Mouse (Mus musculus) hindbrain, postnatal 0 days (tissue): ENCODE results near the gene Gm49322. TPM values are rescaled to one million over a fixed set of nuclear protein-coding genes. Genes with fewer than 3 reads are reported as not detected.

ENCODE experiments used
- ATAC-seq: fragments of 200-750 bp; cut with Nextera tagmentation; 2 replicates; pipeline ENCODE4 v1.8.0; 2017; ENCODE audit warnings: mild to moderate bottlenecking, moderate TSS enrichment, moderate library complexity
- DNase-seq: peaks from one replicate; pipeline ENCODE4 v3.0.0-alpha.2; 2015; ENCODE audit warnings: low spot score
- H3K27ac ChIP-seq: fragments of 300-500 bp; sonication (generic); 2 replicates; pipeline ENCODE4 v1.5.1; 2014; ENCODE audit warnings: mild to moderate bottlenecking
- H3K27me3 ChIP-seq: fragments of 300-500 bp; sonication (generic); 2 replicates; pipeline ENCODE4 v1.6.1; 2014; ENCODE audit warnings: low read length, mixed read lengths; ENCODE audit not compliant: insufficient read depth
- H3K36me3 ChIP-seq: fragments of 300-500 bp; sonication (generic); 2 replicates; pipeline ENCODE4 v1.6.1; 2014; ENCODE audit warnings: low read length, mixed read lengths; ENCODE audit not compliant: insufficient read depth
- H3K4me1 ChIP-seq: fragments of 300-500 bp; sonication (generic); 2 replicates; pipeline ENCODE4 v1.6.1; 2014; ENCODE audit warnings: antibody characterized with exemption, low read length, mixed read lengths; ENCODE audit not compliant: insufficient read depth
- H3K4me2 ChIP-seq: fragments of 300-500 bp; sonication (generic); 2 replicates; pipeline ENCODE4 v1.6.1; 2014; ENCODE audit warnings: low read depth, mild to moderate bottlenecking, low read length, moderate library complexity, mixed read lengths
- H3K4me3 ChIP-seq: fragments of 300-500 bp; sonication (generic); 2 replicates; pipeline ENCODE4 v1.5.1; 2014; ENCODE audit warnings: low read length
- H3K9ac ChIP-seq: fragments of 300-500 bp; sonication (generic); replicated peaks from 2 replicates; pipeline ENCODE4 v1.6.1; 2014; ENCODE audit warnings: mild to moderate bottlenecking, low read length, moderate library complexity, mixed read lengths
- H3K9me3 ChIP-seq: fragments of 300-500 bp; sonication (generic); 2 replicates; pipeline ENCODE4 v1.6.1; 2016; ENCODE audit warnings: low read length, mixed read lengths
- CTCF ChIP-seq: IDR thresholded peaks from 2 replicates; pipeline ENCODE4 v1.5.1; 2016; ENCODE audit warnings: antibody characterized with exemption, control low read depth, low read depth
- WGBS: fragments of 180-500 bp; shearing (Covaris S2); extraction: QIAGEN DNeasy Blood & Tissue Kit; methylation state at CpG from one replicate; pipeline ENCODE4 v1.1.7; 2014; 5-methylcytosine and 5-hydroxymethylcytosine counted together
- polyA plus RNA-seq: library from polyadenylated mRNA; unstranded; fragments of >200 nt; fragmentation: Nextera tagmentation; extraction: Ambion mirVana; gene quantifications from 2 replicates; pipeline ENCODE4 v1.2.1, GENCODE M21; 2015
- total RNA-seq: library from RNA; depleted of rRNA; stranded (reverse); fragments of >200 nt; gene quantifications from 2 replicates; pipeline ENCODE4 v1.2.3, GENCODE M21; 2014

The Gm49322 gene
- total and polyA plus RNA-seq, 2 experiments from 2014 or later = 1.1 to 2.2 TPM

DNA sequence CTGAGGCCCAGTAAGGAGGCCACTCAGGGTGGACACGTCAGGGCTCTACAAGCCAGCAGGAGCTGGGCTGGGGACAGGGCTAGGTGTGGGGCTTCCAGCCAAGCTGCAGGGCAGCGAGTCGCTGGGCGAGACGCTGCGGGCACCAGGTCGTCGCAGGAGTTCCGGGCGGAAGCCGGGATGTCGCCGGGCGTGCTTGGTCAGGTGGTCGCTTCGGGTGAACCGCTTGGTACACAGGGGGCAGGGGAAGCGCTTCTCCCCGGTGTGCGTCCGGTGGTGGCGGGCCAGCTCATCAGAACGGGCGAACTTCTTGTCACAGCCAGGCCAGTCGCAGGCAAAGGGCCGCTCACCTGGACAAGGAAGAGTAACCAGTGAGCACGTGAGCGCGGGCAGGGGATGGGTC, 36.9 kb upstream of the Gm49322 start:
- Histone ChIP-seq H3K27me3 (no peaks in the 10 kb centered on the region), H3K9ac (no peak overlapping the region), H3K27ac (no peak overlapping the region), H3K4me3 (no peak overlapping the region), H3K36me3 (peaks cover 6% of the 10 kb centered on the region; the same call in 1 of the 2 replicates), H3K4me1 (peaks cover 18% of the 10 kb centered on the region), H3K9me3 (no peaks in the 10 kb centered on the region), H3K4me2 (no peak overlapping the region)
- DNase-seq (no peak), ATAC-seq (no peak)
- TF ChIP-seq CTCF = no peak
- 95% methylated on average over 29 of the region's 29 CpGs for WGBS

DNA sequence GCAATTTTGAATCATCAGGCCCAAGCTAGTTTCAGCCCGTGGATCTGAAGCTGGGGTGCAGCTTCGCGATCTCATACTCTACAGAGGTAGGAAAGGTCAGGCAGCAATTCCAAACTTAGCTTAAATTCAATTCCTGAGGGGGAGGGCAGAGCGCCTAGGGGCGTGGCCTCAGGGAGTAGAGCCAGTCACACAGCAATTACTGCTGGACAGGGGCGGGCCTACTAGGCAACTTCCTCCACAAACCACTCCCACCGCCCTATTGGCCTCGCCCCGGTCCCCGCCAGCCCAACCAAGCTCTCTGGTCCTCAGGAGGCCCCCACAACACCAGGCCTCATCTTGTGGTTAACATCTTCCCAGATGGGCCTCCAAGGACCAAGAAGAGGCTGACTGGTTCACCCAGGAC, 36.2 kb upstream of the Gm49322 start:
- Histone ChIP-seq H3K4me2 (no peak overlapping the region), H3K27me3 (no peaks in the 10 kb centered on the region), H3K27ac (no peak overlapping the region), H3K36me3 (peaks cover 6% of the 10 kb centered on the region; the same call in 1 of the 2 replicates), H3K4me1 (peaks cover 24% of the 10 kb centered on the region), H3K9ac (no peak overlapping the region), H3K9me3 (no peaks in the 10 kb centered on the region), H3K4me3 (no peak overlapping the region)
- DNase-seq (peak; percentile 18), ATAC-seq (no peak)
- TF ChIP-seq CTCF = no peak
- WGBS = 49% methylated on average over 10 of the region's 10 CpGs

DNA sequence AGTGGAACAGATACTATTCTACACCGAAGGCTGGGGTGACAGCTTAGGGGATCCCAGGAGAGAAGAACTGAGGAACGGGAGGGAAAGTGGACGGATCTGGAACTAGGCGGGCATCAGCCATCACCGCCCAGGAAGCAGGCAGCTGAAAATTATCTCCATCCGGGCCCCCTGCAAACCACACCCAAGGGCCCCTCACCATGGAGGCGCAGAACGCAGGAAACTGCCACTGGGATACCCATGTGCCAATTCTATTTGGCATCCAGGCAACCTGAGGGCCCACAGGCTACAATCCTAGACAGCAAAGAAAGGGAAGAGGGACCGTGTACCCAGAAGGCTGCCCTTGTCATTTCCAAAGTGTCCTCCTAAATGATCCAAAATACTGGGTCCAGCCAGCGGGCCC, 35.4 kb upstream of the Gm49322 start:
- ATAC-seq = no peak
- Histone ChIP-seq H3K9ac (peak overlapping the region; percentile 35; the same call in 1 of the 2 replicates), H3K36me3 (peaks cover 6% of the 10 kb centered on the region; the same call in 1 of the 2 replicates), H3K9me3 (no peaks in the 10 kb centered on the region), H3K4me3 (no peak overlapping the region), H3K27me3 (no peaks in the 10 kb centered on the region), H3K4me2 (peak overlapping the region; percentile 47; the same call in 1 of the 2 replicates), H3K27ac (peak overlapping the region; percentile 62), H3K4me1 (peaks cover 27% of the 10 kb centered on the region)
- no peak for DNase-seq
- no peak for TF ChIP-seq CTCF
- 82% methylated on average over 10 of the region's 10 CpGs for WGBS

DNA sequence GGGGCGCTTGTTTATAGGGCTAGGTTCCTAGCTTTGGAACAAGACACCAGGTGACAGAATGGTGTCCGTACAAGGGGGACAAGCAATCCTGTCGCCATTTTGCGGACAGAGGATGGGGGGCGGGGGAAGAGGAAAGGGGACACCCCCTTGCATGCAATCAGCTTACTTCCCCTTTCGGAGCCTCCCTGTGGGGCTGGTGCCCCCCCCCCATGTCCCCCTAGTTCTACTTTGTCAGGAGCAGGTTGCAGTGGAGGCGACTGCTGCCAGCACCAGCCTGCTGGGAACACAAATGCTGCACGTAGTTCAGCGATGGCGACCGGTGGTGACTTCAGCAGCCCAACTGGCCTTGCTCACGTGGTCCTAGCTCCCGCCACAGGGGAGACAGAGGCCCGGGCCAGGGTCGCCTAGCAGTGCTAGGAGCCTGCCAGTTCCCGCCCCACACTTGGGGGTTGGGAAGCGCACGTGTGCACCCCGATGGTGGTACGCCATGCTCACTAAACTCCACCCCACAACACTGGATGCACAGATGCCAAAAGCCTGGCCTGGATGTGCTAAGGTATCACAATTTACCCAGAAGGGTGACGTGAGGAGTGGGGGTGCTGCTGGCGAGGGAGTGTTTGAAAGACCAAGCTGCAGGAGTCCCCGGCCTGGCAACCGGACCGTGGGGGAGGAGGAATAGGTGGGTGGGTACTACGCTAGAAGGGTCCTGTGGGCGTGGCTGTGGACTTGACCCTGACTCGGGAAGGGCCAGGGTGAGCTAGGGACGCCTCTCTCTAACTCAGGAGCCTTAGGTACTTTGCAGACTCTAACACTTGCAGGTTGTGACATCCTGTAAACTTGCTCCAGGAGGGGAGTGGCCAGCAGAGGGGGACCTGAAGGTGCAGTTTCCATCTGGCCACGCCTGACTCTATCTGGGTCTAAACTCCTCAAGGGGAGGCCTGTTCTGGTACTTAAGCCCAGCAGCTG, 34.7 kb upstream of the Gm49322 start:
- H3K4me3 ChIP-seq = peak overlapping the region; percentile 11
- H3K36me3 ChIP-seq = peaks cover 6% of the 10 kb centered on the region; the same call in 1 of the 2 replicates
- H3K27ac ChIP-seq = peak overlapping the region; percentile 62
- no peaks in the 10 kb centered on the region for H3K9me3 ChIP-seq
- no peak for TF ChIP-seq CTCF
- peak overlapping the region; percentile 35; the same call in 1 of the 2 replicates for H3K9ac ChIP-seq
- no peaks in the 10 kb centered on the region for H3K27me3 ChIP-seq
- WGBS = 18% methylated on average over 28 of the region's 30 CpGs
- peak overlapping the region; percentile 47 for H3K4me2 ChIP-seq
- H3K4me1 ChIP-seq = peaks cover 33% of the 10 kb centered on the region
- peak; percentile 66 for ATAC-seq
- peak; percentile 72 for DNase-seq

DNA sequence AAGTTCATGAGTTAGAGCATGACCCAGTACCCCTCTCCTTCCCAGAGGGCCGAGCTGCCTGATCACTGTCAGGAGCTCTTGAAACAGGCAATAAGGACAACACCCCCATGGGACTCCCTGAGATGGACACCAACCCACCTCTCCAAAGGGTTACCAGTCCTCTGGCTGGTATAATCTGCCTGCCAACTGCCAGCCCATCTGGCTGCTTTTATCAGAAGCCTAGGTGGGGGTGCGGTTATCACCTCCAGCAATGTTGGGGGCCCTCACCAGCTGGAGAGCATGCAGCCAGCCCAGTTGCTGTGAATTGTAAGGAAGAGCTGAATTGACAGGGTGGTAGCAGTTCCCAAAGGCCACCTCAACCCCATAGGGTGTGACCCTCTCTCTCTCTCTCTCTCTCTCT, 33.3 kb upstream of the Gm49322 start:
- H3K4me1 ChIP-seq = peaks cover 30% of the 10 kb centered on the region
- H3K27me3 ChIP-seq = no peaks in the 10 kb centered on the region
- H3K36me3 ChIP-seq = peaks cover 6% of the 10 kb centered on the region; the same call in 1 of the 2 replicates
- H3K27ac ChIP-seq = no peak overlapping the region
- H3K9ac ChIP-seq = no peak overlapping the region
- no peak overlapping the region for H3K4me2 ChIP-seq
- 71% methylated on average over 2 of the region's 2 CpGs for WGBS
- no peak for TF ChIP-seq CTCF
- ATAC-seq (no peak), DNase-seq (no peak)
- no peaks in the 10 kb centered on the region for H3K9me3 ChIP-seq
- no peak overlapping the region for H3K4me3 ChIP-seq

DNA sequence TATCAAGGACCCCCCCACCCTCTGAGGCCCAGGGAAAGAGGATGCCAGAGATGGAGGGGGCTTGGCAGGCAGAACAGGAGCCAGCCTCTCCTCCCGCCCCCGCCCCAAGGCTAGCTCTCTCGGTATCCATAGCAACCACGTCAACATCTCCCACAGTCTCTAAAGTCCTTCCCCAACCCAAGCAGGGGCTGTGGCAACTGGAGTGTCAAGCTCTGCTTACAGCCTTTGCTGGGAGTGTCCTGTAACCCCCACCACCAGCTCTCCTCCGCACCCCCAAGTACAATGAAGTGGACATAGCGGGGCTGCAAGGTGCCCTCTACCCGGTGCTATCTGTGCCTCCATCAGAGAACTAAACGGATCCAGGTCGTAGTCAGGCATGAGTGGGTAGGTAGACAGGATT, 31.9 kb upstream of the Gm49322 start:
- H3K9ac ChIP-seq = peak overlapping the region; percentile 28; the same call in 1 of the 2 replicates

More for the DNA sequence above, 31.9 kb upstream of the Gm49322 start:
- Histone ChIP-seq H3K27me3 (no peaks in the 10 kb centered on the region), H3K36me3 (no peaks in the 10 kb centered on the region), H3K9me3 (no peaks in the 10 kb centered on the region), H3K4me1 (peaks cover 40% of the 10 kb centered on the region), H3K4me2 (no peak overlapping the region), H3K4me3 (no peak overlapping the region), H3K27ac (no peak overlapping the region)
- WGBS = 44% methylated on average over 9 of the region's 9 CpGs
- ATAC-seq = no peak
- DNase-seq = peak; percentile 59
- no peak for TF ChIP-seq CTCF
